Mouse (Mus musculus) forebrain, embryonic 10.5 days (tissue): ENCODE measurements at regions not wholly inside any gene's neighbourhood (a gene's known extent, or its start where the extent isn't known, plus 50 kb on each side); places are given as distances from the start of the nearest gene placed in this dataset.
A peak's percentile ranks its signal among the peaks of the same experiment; 100 is the strongest.

Source experiments
- DNase-seq: peaks from one replicate; pipeline ENCODE4 v3.0.0-alpha.2; 2017; ENCODE audit warnings: low spot score; ENCODE audit errors: extremely low spot score
- H3K27ac ChIP-seq: fragments of 300-500 bp; sonication (generic); 2 replicates; pipeline ENCODE4 v1.5.1; 2016; ENCODE audit warnings: mild to moderate bottlenecking
- H3K27me3 ChIP-seq: fragments of 300-500 bp; sonication (generic); 2 replicates; pipeline ENCODE4 v1.6.1; 2016; ENCODE audit warnings: mild to moderate bottlenecking; ENCODE audit not compliant: poor library complexity, severe bottlenecking
- H3K36me3 ChIP-seq: fragments of 300-500 bp; sonication (generic); replicated peaks from 2 replicates; pipeline ENCODE4 v1.6.1; 2016; ENCODE audit warnings: mild to moderate bottlenecking, moderate library complexity
- H3K4me1 ChIP-seq: fragments of 300-500 bp; sonication (generic); 2 replicates; pipeline ENCODE4 v1.6.1; 2016
- H3K4me3 ChIP-seq: fragments of 300-500 bp; sonication (generic); 2 replicates; pipeline ENCODE4 v1.5.1; 2016; ENCODE audit warnings: mild to moderate bottlenecking, moderate library complexity
- H3K9me3 ChIP-seq: fragments of 300-500 bp; sonication (generic); 2 replicates; pipeline ENCODE4 v1.6.1; 2016; ENCODE audit warnings: mild to moderate bottlenecking, moderate library complexity
- WGBS: fragments of 180-500 bp; shearing (Covaris S2); methylation state at CpG from one replicate; pipeline ENCODE4 v1.1.7; 2016; 5-methylcytosine and 5-hydroxymethylcytosine counted together

GRCm38 (mm10) chr14:99366281-99366987 lies 67.9 kb downstream of the Klf5 start:
- peak; percentile 59 for DNase-seq
- peak overlapping the region; percentile 70 for H3K27ac ChIP-seq

GRCm38 (mm10) chr14:99366996-99367555 lies 68.6 kb downstream of the Klf5 start:
- Histone ChIP-seq H3K4me3 (no peak overlapping the region; the same call in 1 of the 2 replicates), H3K9me3 (no peaks in the 10 kb centered on the region), H3K27ac (peak overlapping the region; percentile 68; the same call in 1 of the 2 replicates), H3K27me3 (peaks cover 46% of the 10 kb centered on the region), H3K4me1 (peaks cover 22% of the 10 kb centered on the region), H3K36me3 (no peaks in the 10 kb centered on the region)
- DNase-seq, result no peak
- 62% methylated on average over 11 of the region's 11 CpGs for WGBS

More at GRCm38 (mm10) chr14:99366281-99366987, 67.9 kb downstream of the Klf5 start:
- no peaks in the 10 kb centered on the region for H3K36me3 ChIP-seq
- peaks cover 22% of the 10 kb centered on the region for H3K4me1 ChIP-seq
- H3K4me3 ChIP-seq, result peak overlapping the region; percentile 40
- peaks cover 46% of the 10 kb centered on the region for H3K27me3 ChIP-seq
- WGBS, result 42% methylated on average over 21 of the region's 21 CpGs
- no peaks in the 10 kb centered on the region for H3K9me3 ChIP-seq

GRCm38 (mm10) chr14:99369366-99369765 lies 70.9 kb downstream of the Klf5 start:
- 85% methylated on average over 5 of the region's 5 CpGs for WGBS
- Histone ChIP-seq H3K4me3 (no peak overlapping the region), H3K27me3 (peaks cover 34% of the 10 kb centered on the region), H3K9me3 (no peaks in the 10 kb centered on the region), H3K4me1 (peaks cover 22% of the 10 kb centered on the region), H3K27ac (no peak overlapping the region), H3K36me3 (no peaks in the 10 kb centered on the region)
- DNase-seq, result no peak

GRCm38 (mm10) chr14:99373682-99374081 lies 75.2 kb downstream of the Klf5 start:
- no peaks in the 10 kb centered on the region for H3K36me3 ChIP-seq
- 88% methylated on average over 4 of the region's 4 CpGs for WGBS
- no peaks in the 10 kb centered on the region for H3K9me3 ChIP-seq
- H3K27ac ChIP-seq, result no peak overlapping the region
- no peaks in the 10 kb centered on the region for H3K4me1 ChIP-seq
- H3K4me3 ChIP-seq, result no peak overlapping the region
- H3K27me3 ChIP-seq, result peaks cover 9% of the 10 kb centered on the region
- DNase-seq, result no peak

GRCm38 (mm10) chr14:99375040-99375610 lies 76.6 kb downstream of the Klf5 start:
- H3K27ac ChIP-seq, result no peak overlapping the region
- no peak for DNase-seq
- no peaks in the 10 kb centered on the region for H3K36me3 ChIP-seq
- no peaks in the 10 kb centered on the region for H3K27me3 ChIP-seq
- no peak overlapping the region for H3K4me3 ChIP-seq
- 64% methylated on average over 5 of the region's 5 CpGs for whole genome bisulfite sequencing
- no peaks in the 10 kb centered on the region for H3K9me3 ChIP-seq
- H3K4me1 ChIP-seq, result no peaks in the 10 kb centered on the region

GRCm38 (mm10) chr14:99376652-99377502 lies 78.4 kb downstream of the Klf5 start:
- WGBS, result 86% methylated on average over 11 of the region's 11 CpGs
- Histone ChIP-seq H3K9me3 (no peaks in the 10 kb centered on the region), H3K4me1 (no peaks in the 10 kb centered on the region), H3K27ac (no peak overlapping the region), H3K27me3 (no peaks in the 10 kb centered on the region), H3K4me3 (no peak overlapping the region), H3K36me3 (no peaks in the 10 kb centered on the region)
- DNase-seq, result no peak

GRCm38 (mm10) chr14:99381262-99382017 lies 82.9 kb downstream of the Klf5 start:
- no peak overlapping the region for H3K27ac ChIP-seq
- 90% methylated on average over 10 of the region's 10 CpGs for WGBS

GRCm38 (mm10) chr14:99382051-99382450 lies 83.6 kb downstream of the Klf5 start:
- Histone ChIP-seq H3K36me3 (no peaks in the 10 kb centered on the region), H3K4me1 (no peaks in the 10 kb centered on the region), H3K4me3 (no peak overlapping the region), H3K27ac (no peak overlapping the region), H3K27me3 (no peaks in the 10 kb centered on the region), H3K9me3 (no peaks in the 10 kb centered on the region)
- WGBS, result 88% methylated on average over 5 of the region's 5 CpGs
- DNase-seq, result no peak

More at GRCm38 (mm10) chr14:99381262-99382017, 82.9 kb downstream of the Klf5 start:
- no peak for DNase-seq
- Histone ChIP-seq H3K9me3 (no peaks in the 10 kb centered on the region), H3K4me3 (no peak overlapping the region), H3K4me1 (no peaks in the 10 kb centered on the region), H3K36me3 (no peaks in the 10 kb centered on the region), H3K27me3 (no peaks in the 10 kb centered on the region)

- no peak overlapping the region for H3K27ac ChIP-seq
These were observed 84.7 kb downstream of the Klf5 start for GRCm38 (mm10) chr14:99383170-99383569.

GRCm38 (mm10) chr14:99387581-99387980 lies 89.1 kb downstream of the Klf5 start:
- no peaks in the 10 kb centered on the region for H3K4me1 ChIP-seq
- no peak overlapping the region for H3K27ac ChIP-seq
- no peaks in the 10 kb centered on the region for H3K36me3 ChIP-seq
- H3K4me3 ChIP-seq, result no peak overlapping the region
- 94% methylated on average over 6 of the region's 6 CpGs for WGBS
- H3K27me3 ChIP-seq, result no peaks in the 10 kb centered on the region
- H3K9me3 ChIP-seq, result no peaks in the 10 kb centered on the region
- no peak for DNase-seq

More at GRCm38 (mm10) chr14:99383170-99383569, 84.7 kb downstream of the Klf5 start:
- Histone ChIP-seq H3K27me3 (no peaks in the 10 kb centered on the region), H3K4me3 (no peak overlapping the region), H3K4me1 (no peaks in the 10 kb centered on the region), H3K36me3 (no peaks in the 10 kb centered on the region), H3K9me3 (no peaks in the 10 kb centered on the region)
- 93% methylated on average over 6 of the region's 6 CpGs for WGBS
- no peak for DNase-seq

- Histone ChIP-seq H3K4me1 (no peaks in the 10 kb centered on the region), H3K27ac (no peak overlapping the region), H3K4me3 (no peak overlapping the region), H3K36me3 (no peaks in the 10 kb centered on the region), H3K9me3 (no peaks in the 10 kb centered on the region), H3K27me3 (no peaks in the 10 kb centered on the region)
- no peak for DNase-seq
- 92% methylated on average over 5 of the region's 5 CpGs for WGBS
These were observed 90.8 kb downstream of the Klf5 start for GRCm38 (mm10) chr14:99389306-99389705.

- no peak overlapping the region for H3K4me3 ChIP-seq
- 90% methylated on average over 7 of the region's 7 CpGs for WGBS
- no peaks in the 10 kb centered on the region for H3K27me3 ChIP-seq
- H3K9me3 ChIP-seq, result no peaks in the 10 kb centered on the region
- no peaks in the 10 kb centered on the region for H3K36me3 ChIP-seq
- H3K4me1 ChIP-seq, result no peaks in the 10 kb centered on the region
- no peak for DNase-seq
- no peak overlapping the region for H3K27ac ChIP-seq
These were observed 93.2 kb downstream of the Klf5 start for GRCm38 (mm10) chr14:99391700-99392099.
